Mouse (Mus musculus) lung, postnatal 0 days (tissue): ENCODE measurements around the gene Prrxl1.

Source experiments
- CTCF ChIP-seq: IDR thresholded peaks from 2 replicates; pipeline ENCODE4 v1.5.1; 2016; ENCODE audit warnings: antibody characterized with exemption, mild to moderate bottlenecking
- EP300 ChIP-seq: IDR thresholded peaks from 2 replicates; pipeline ENCODE4 v1.6.1; 2016; ENCODE audit warnings: antibody characterized with exemption, mild to moderate bottlenecking, control low read depth

DNA sequence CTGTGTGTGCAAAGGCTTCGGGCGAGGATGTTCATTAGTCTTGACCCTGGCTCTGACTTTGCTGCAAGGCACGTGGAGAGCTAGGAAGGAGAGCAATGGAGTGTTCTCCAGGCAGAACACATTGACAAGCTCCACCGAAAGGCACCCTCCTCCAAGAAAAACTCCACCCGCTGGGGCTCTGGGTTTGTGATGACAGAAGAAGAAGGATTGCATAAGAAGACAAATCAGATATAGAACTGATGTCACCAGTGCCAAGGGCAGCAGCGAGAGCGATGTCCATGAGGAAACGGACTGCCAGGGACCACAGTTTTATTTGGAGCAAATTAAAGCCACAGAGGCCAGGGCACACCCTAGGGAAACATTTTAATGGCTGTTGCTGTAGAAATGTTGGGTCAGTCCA, 98.6 kb downstream of the Prrxl1 start:
- TF ChIP-seq CTCF, result no peak
- TF ChIP-seq EP300, result no peak
